10 mouse cellular contexts compared by ENCODE assay signal in the genomic region with DNA sequence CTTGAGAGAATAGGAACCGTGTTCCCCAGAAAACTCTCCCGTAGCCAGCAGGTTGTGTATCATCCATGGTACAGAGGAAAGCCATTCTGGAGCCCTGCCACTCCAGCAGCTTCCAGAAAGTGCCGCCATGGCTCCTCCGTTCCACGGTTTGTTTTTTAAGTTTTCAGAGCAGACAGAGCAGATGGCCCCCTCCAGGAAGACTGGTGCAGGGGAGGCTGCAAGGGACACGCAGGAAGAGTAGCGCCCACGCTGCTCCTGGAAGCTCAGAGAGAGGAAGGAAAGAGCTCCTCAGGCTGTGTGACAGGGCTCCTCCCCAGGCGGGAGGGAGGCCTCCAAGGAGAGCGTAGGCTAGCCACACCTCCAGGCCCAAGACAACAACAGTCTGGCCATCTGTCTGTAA. TPM values are rescaled to one million over a fixed set of nuclear protein-coding genes. Genes with fewer than 3 reads are reported as not detected.
A peak's percentile ranks its signal among the peaks of the same experiment; 100 is the strongest.
DNase-seq lines count a peak whose midpoint lies in the region; ATAC-seq lines count a peak whose summit lies in the region.
"Had no signal": no experiment of that assay in that cellular context is flagged by ENCODE, and none has a peak within 500 bp of the region (broad histone marks: within the 10 kb centered on the region; RNA-seq: fewer than 3 reads in every experiment).

No protein-coding gene starts in this region.

- peak; percentile 82 for DNase-seq in cerebellum, adult 9-11 months
- DNase-seq in layer of hippocampus, adult 9-11 months: peak; percentile 92
- no peak for DNase-seq in kidney, adult 8-10 months
- DNase-seq in thymus, postnatal 14 days: no peak

- 0 out of 2 replicates have a peak overlapping the region, but pooled peaks have one; percentile 14 for H3K4me2 ChIP-seq in forebrain, embryonic 16.5 days (ENCODE audit: low read length)
- H3K4me2 ChIP-seq in midbrain, embryonic 15.5 days: no peak overlapping the region
- H3K4me2 ChIP-seq in kidney, embryonic 14.5 days (replicated peaks; ENCODE audit: low read depth, low read length): no peak overlapping the region
- H3K4me2 ChIP-seq in heart, embryonic 12.5 days: no peak overlapping the region

- no peak; the same call in 1 of the 2 replicates for ATAC-seq in forebrain, embryonic 16.5 days
- ATAC-seq in midbrain, embryonic 15.5 days (replicated peaks): no peak
- ATAC-seq in kidney, embryonic 14.5 days (ENCODE audit: low FRiP score, low TSS enrichment): no peak
- ATAC-seq in heart, embryonic 12.5 days (ENCODE audit: insufficient number of reproducible peaks, low FRiP score): no peak

- peak overlapping the region; percentile 55 for H3K27ac ChIP-seq in forebrain, embryonic 16.5 days (ENCODE audit: low read length)
- H3K27ac ChIP-seq in midbrain, embryonic 15.5 days: peak overlapping the region; percentile 84
- no peak overlapping the region for H3K27ac ChIP-seq in kidney, embryonic 14.5 days (ENCODE audit: low read depth, low read length)
- H3K27ac ChIP-seq in heart, embryonic 12.5 days (ENCODE audit: poor library complexity, severe bottlenecking): no peak overlapping the region
- H3K27ac ChIP-seq: liver, embryonic 14.5 days; stomach, postnatal 0 days had no signal

- H3K4me3 ChIP-seq in forebrain, embryonic 16.5 days (replicated peaks; ENCODE audit: low read length): no peak overlapping the region
- no peak overlapping the region for H3K4me3 ChIP-seq in midbrain, embryonic 15.5 days
- H3K4me3 ChIP-seq in kidney, embryonic 14.5 days (ENCODE audit: low read length): no peak overlapping the region
- no peak overlapping the region for H3K4me3 ChIP-seq in heart, embryonic 12.5 days

- no peaks in the 10 kb centered on the region for H3K9me3 ChIP-seq in forebrain, embryonic 16.5 days (ENCODE audit: control insufficient read depth, low read length)
- no peaks in the 10 kb centered on the region for H3K9me3 ChIP-seq in midbrain, embryonic 15.5 days
- H3K9me3 ChIP-seq in kidney, embryonic 14.5 days (ENCODE audit: control insufficient read depth, low read length): no peaks in the 10 kb centered on the region
- no peaks in the 10 kb centered on the region for H3K9me3 ChIP-seq in heart, embryonic 12.5 days (replicated peaks)

- no peaks in the 10 kb centered on the region for H3K36me3 ChIP-seq in forebrain, embryonic 16.5 days (ENCODE audit: control insufficient read depth, insufficient read depth)
- no peaks in the 10 kb centered on the region for H3K36me3 ChIP-seq in midbrain, embryonic 15.5 days (replicated peaks)
- H3K36me3 ChIP-seq in kidney, embryonic 14.5 days (ENCODE audit: control insufficient read depth, insufficient read depth, low read length): no peaks in the 10 kb centered on the region
- no peaks in the 10 kb centered on the region for H3K36me3 ChIP-seq in heart, embryonic 12.5 days

- H3K27me3 ChIP-seq in forebrain, embryonic 16.5 days (replicated peaks; ENCODE audit: control insufficient read depth, insufficient read depth, low read length): no peaks in the 10 kb centered on the region
- no peaks in the 10 kb centered on the region for H3K27me3 ChIP-seq in midbrain, embryonic 15.5 days (replicated peaks)
- no peaks in the 10 kb centered on the region for H3K27me3 ChIP-seq in kidney, embryonic 14.5 days (ENCODE audit: control insufficient read depth, insufficient read depth, low read length)
- H3K27me3 ChIP-seq in heart, embryonic 12.5 days (replicated peaks): peaks cover 64% of the 10 kb centered on the region

- no peak overlapping the region for H3K9ac ChIP-seq in forebrain, embryonic 16.5 days (replicated peaks; ENCODE audit: low read depth, low read length)
- H3K9ac ChIP-seq in midbrain, embryonic 15.5 days: no peak overlapping the region
- no peak overlapping the region for H3K9ac ChIP-seq in kidney, embryonic 14.5 days (ENCODE audit: low read depth, low read length)
- H3K9ac ChIP-seq in heart, embryonic 12.5 days: no peak overlapping the region
- H3K9ac ChIP-seq: liver, embryonic 14.5 days had no signal

- WGBS in forebrain, embryonic 16.5 days: 29% methylated on average over 10 of the region's 10 CpGs
- 30% methylated on average over 10 of the region's 10 CpGs for WGBS in midbrain, embryonic 15.5 days
- 17% methylated on average over 10 of the region's 10 CpGs for WGBS in kidney, embryonic 14.5 days
- WGBS in heart, embryonic 12.5 days: 22% methylated on average over 10 of the region's 10 CpGs

- H3K4me1 ChIP-seq in forebrain, embryonic 16.5 days (replicated peaks; ENCODE audit: control insufficient read depth, insufficient read depth, low read length): peaks cover 51% of the 10 kb centered on the region
- peaks cover 73% of the 10 kb centered on the region for H3K4me1 ChIP-seq in midbrain, embryonic 15.5 days
- no peaks in the 10 kb centered on the region for H3K4me1 ChIP-seq in kidney, embryonic 14.5 days (ENCODE audit: control insufficient read depth, insufficient read depth, low read length)
- no peaks in the 10 kb centered on the region for H3K4me1 ChIP-seq in heart, embryonic 12.5 days (replicated peaks)

RNA-seq across cellular contexts. Expression of gene Kcnq2, which starts 15.1 kb away (rescaled TPM):
- polyA plus RNA-seq in forebrain, embryonic 16.5 days (2015; fragmentation: Nextera tagmentation; extraction: Ambion mirVana): 45.5 and 54.9 TPM in 2 replicates
- polyA plus RNA-seq in midbrain, embryonic 15.5 days (2015; fragmentation: Nextera tagmentation; extraction: Ambion mirVana): 54.0 and 62.5 TPM in 2 replicates
- polyA plus RNA-seq in kidney, embryonic 14.5 days (2014; fragmentation: Nextera tagmentation; extraction: Ambion mirVana): not detected in 2 replicates
- 0.11 TPM in 1 of 2 replicates, not detected in the other for polyA plus RNA-seq in heart, embryonic 12.5 days (2016; fragmentation: Nextera tagmentation; extraction: Ambion mirVana)

RNA-seq across cellular contexts. Expression of gene Eef1a2, which starts 36.9 kb away (rescaled TPM):
- polyA plus RNA-seq in forebrain, embryonic 16.5 days (2015; fragmentation: Nextera tagmentation; extraction: Ambion mirVana): 5.7 and 6.0 TPM in 2 replicates
- 11.5 and 12.1 TPM in 2 replicates for polyA plus RNA-seq in midbrain, embryonic 15.5 days (2015; fragmentation: Nextera tagmentation; extraction: Ambion mirVana)
- not detected in 2 replicates for polyA plus RNA-seq in kidney, embryonic 14.5 days (2014; fragmentation: Nextera tagmentation; extraction: Ambion mirVana)
- 7.7 and 7.9 TPM in 2 replicates for polyA plus RNA-seq in heart, embryonic 12.5 days (2016; fragmentation: Nextera tagmentation; extraction: Ambion mirVana)
- polyA plus RNA-seq: liver, embryonic 14.5 days had no signal

Comparison
In these comparisons a context has a peak if more than half of its experiments do, and no peak if none do; other contexts are left out.
1. DNase-seq: peak in cerebellum, adult 9-11 months (single experiment) and layer of hippocampus, adult 9-11 months (single experiment); none in kidney, adult 8-10 months (0 of 2) and thymus, postnatal 14 days (single experiment).
2. H3K27ac ChIP-seq: peak in forebrain, embryonic 16.5 days (single experiment) and midbrain, embryonic 15.5 days (single experiment); none in kidney, embryonic 14.5 days (single experiment) and heart, embryonic 12.5 days (single experiment).
3. RNA of gene Kcnq2, which starts 15.1 kb away (polyA plus RNA-seq): 54.0 to 62.5 TPM in midbrain, embryonic 15.5 days and 45.5 to 54.9 TPM in forebrain, embryonic 16.5 days; 0.11 TPM in heart, embryonic 12.5 days and not detected in kidney, embryonic 14.5 days; every median in the first group is over 10 times any median in the second.